In the genomic region with DNA sequence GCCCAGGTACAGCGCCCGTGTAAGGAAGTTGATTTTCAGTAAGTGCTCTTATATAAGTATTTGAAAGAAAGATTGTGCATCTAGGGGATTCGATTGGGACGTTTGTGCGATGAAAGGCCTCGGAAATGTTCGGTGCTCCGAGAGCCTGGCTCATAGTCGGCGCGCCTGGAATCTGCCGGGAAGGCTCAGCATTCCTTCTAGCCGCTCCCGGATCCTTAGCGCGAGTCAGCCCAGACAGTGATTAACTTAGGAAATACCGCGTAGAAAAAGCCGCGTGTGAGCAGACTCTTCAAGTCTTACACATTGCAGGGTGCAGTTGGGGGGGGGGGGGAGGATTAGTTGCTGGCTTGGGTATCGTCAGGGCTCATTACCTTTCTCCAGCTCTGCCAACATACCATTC, we compare ENCODE assay signal across 8 mouse cellular contexts. TPM values are rescaled to one million over a fixed set of nuclear protein-coding genes. Genes with fewer than 3 reads are reported as not detected.
A peak's percentile ranks its signal among the peaks of the same experiment; 100 is the strongest.
DNase-seq lines count a peak whose midpoint lies in the region; ATAC-seq and TF ChIP-seq lines count a peak whose summit lies in the region.

No protein-coding gene starts in this region.

- peaks cover 68% of the 10 kb centered on the region for H3K4me1 ChIP-seq in hindbrain, embryonic 13.5 days (replicated peaks)
- H3K4me1 ChIP-seq in liver, embryonic 14.5 days (replicated peaks; ENCODE audit: control insufficient read depth in 2 of 2, insufficient read depth in 2 of 2, low read length in 1 of 2) = peaks cover 0 to 5% of the 10 kb centered on the region in 2 experiments; a peak in 2 of 4 replicates

- no peak for ATAC-seq in hindbrain, embryonic 13.5 days (ENCODE audit: low FRiP score)
- no peak for ATAC-seq in liver, embryonic 14.5 days (ENCODE audit: insufficient read depth)

- no peak for TF ChIP-seq CTCF in left cerebral cortex, adult 2 months (IDR thresholded peaks at IDR 0.05)
- TF ChIP-seq CTCF in liver, embryonic 14.5 days (IDR thresholded peaks at IDR 0.05; ENCODE audit: low read depth) = no peak

- H3K27me3 ChIP-seq in hindbrain, embryonic 13.5 days = no peaks in the 10 kb centered on the region
- peaks cover 40% of the 10 kb centered on the region for H3K27me3 ChIP-seq in liver, embryonic 14.5 days (ENCODE audit: control insufficient read depth, insufficient read depth, low read length)

- H3K27ac ChIP-seq in left cerebral cortex, adult 2 months = peak overlapping the region; percentile 97
- H3K27ac ChIP-seq in hindbrain, embryonic 13.5 days = peak overlapping the region; percentile 99
- H3K27ac ChIP-seq in liver, embryonic 14.5 days = no peak overlapping the region

- no peak for TF ChIP-seq EP300 in liver, embryonic 14.5 days (IDR thresholded peaks at IDR 0.05; ENCODE audit: low read depth)

- WGBS in hindbrain, embryonic 13.5 days = under 1% methylated on average over 21 of the region's 21 CpGs
- 3% methylated on average over 21 of the region's 21 CpGs for WGBS in liver, embryonic 14.5 days (ENCODE audit: insufficient replicate concordance)

- intact Hi-C loops in left cerebral cortex, adult 2 months (cut with DNase I) = no loop called here

- peaks cover 34% of the 10 kb centered on the region for H3K36me3 ChIP-seq in hindbrain, embryonic 13.5 days
- no peaks in the 10 kb centered on the region for H3K36me3 ChIP-seq in liver, embryonic 14.5 days (replicated peaks; ENCODE audit: control insufficient read depth, insufficient read depth, low read depth)

- DNase-seq in left cerebral cortex, adult 2 months (ENCODE audit: extremely low spot score in 1 of 2, low spot score in 2 of 2) = peak in 1 of 2 experiments; percentile 32
- no peak for DNase-seq in left cerebral cortex, adult 8-10 months (ENCODE audit: low spot score in 2 of 2)
- peak; percentile 58 for DNase-seq in embryo, embryonic 10.5 days (ENCODE audit: low spot score)
- no peak for DNase-seq in liver, embryonic 14.5 days (ENCODE audit: low read depth in 3 of 3, low spot score in 3 of 3)
- DNase-seq in right cerebral cortex, postnatal 14 days = peak; percentile 45
- DNase-seq in frontal cortex, postnatal 10 days (ENCODE audit: low spot score in 2 of 2) = no peak
- no peak for DNase-seq in cerebellum, postnatal 36 days

- peak overlapping the region; percentile 100 for H3K9ac ChIP-seq in hindbrain, embryonic 13.5 days
- peak overlapping the region; percentile 54 for H3K9ac ChIP-seq in liver, embryonic 14.5 days (replicated peaks)

- H3K4me2 ChIP-seq in hindbrain, embryonic 13.5 days = peak overlapping the region; percentile 95
- H3K4me2 ChIP-seq in liver, embryonic 14.5 days (ENCODE audit: low read depth) = peak overlapping the region; percentile 45

- H3K9me3 ChIP-seq in hindbrain, embryonic 13.5 days = no peaks in the 10 kb centered on the region
- no peaks in the 10 kb centered on the region for H3K9me3 ChIP-seq in liver, embryonic 14.5 days (ENCODE audit: control insufficient read depth, low read length)

- peak overlapping the region; percentile 75 for H3K4me3 ChIP-seq in left cerebral cortex, adult 2 months
- H3K4me3 ChIP-seq in hindbrain, embryonic 13.5 days = peak overlapping the region; percentile 90
- peak overlapping the region; percentile 57 to 61 for H3K4me3 ChIP-seq in liver, embryonic 14.5 days (ENCODE audit: insufficient read depth in 1 of 2, low read depth in 2 of 2, low read length in 2 of 2)

RNA-seq across cellular contexts. Expression of a gene that starts 2.2 kb away (rescaled TPM):
- 10 to 100 TPM; 21.3 to 22.4 TPM for total RNA-seq in left cerebral cortex, adult 2 months (2021)
- total RNA-seq in left cerebral cortex, adult 8-10 months (2022) = 10 to 100 TPM; 16.5 to 25.1 (median 18.6) TPM
- polyA plus RNA-seq in hindbrain, embryonic 13.5 days (2015; fragmentation: Nextera tagmentation; extraction: Ambion mirVana) = 64.7 and 67.3 TPM in 2 replicates
- polyA plus RNA-seq in liver, embryonic 14.5 days (2012; rRNA removed) = 2.1 and 2.6 TPM in 2 replicates
- 2.5 and 3.0 TPM in 2 replicates for polyA plus RNA-seq in liver, embryonic 14.5 days (2014; fragmentation: Nextera tagmentation; extraction: Ambion mirVana)

Comparison
In these comparisons a context has a peak if more than half of its experiments do, and no peak if none do; other contexts are left out.
1. DNase-seq: peak in embryo, embryonic 10.5 days (single experiment) and right cerebral cortex, postnatal 14 days (single experiment); none in left cerebral cortex, adult 8-10 months (0 of 2), liver, embryonic 14.5 days (0 of 3), frontal cortex, postnatal 10 days (0 of 2) and cerebellum, postnatal 36 days (0 of 2).
2. Peak in every context shown above with its lines, with median percentiles within 50 percentile points of each other: H3K4me3 ChIP-seq.